Mouse (Mus musculus) megakaryocyte-erythroid progenitor cell, adult 5-6 weeks (primary cell): ENCODE data around the gene Slc33a1. TPM values are rescaled to one million over a fixed set of nuclear protein-coding genes. Genes with fewer than 3 reads are reported as not detected.

ENCODE experiments used
- ATAC-seq: replicated peaks from 2 replicates; pipeline ENCODE4 v1.8.0; 2016; ENCODE audit warnings: mild to moderate bottlenecking, inconsistent platforms; ENCODE audit not compliant: severe bottlenecking, poor library complexity, low FRiP score, low TSS enrichment
- total RNA-seq, 2 experiments: library from RNA; stranded (forward) in 1 of 2; stranded (reverse) in 1 of 2; fragments of 200-1000, 215-1000 nt in 1 of 2; fragments of >200 nt in 1 of 2; fragmentation: Nextera tagmentation in 1 of 2; gene quantifications; 2 replicates each; pipeline ENCODE4 v1.2.3; 2014 to 2017

Gene Slc33a1
- total RNA-seq, 2 experiments from 2014 or later: 11.7 to 15.3 TPM

DNA sequence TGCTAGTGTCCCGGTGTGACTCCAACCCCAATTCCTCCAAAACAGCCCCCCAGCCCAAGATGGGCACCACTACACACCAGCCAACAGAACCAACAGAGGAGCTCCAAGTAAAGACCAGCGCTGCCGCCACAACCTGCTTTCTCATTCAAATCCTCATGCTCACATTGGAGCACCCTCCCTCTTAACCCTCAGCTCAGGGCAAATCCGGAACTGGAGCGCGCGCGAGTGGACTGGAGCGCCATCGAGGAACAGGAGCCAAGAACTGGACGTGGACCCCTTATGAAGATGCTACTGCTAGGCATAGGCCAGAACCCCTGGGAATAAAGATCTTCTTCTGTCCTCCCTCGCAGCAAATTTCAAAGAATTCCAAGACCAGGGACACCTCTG is 65.3 kb downstream of the Slc33a1 start, which contains the start of gene Plch1:
TSS of gene Plch1 (minus strand) at position 164 of the 387 bp plus-strand sequence.
- peak; percentile 87 for ATAC-seq

DNA sequence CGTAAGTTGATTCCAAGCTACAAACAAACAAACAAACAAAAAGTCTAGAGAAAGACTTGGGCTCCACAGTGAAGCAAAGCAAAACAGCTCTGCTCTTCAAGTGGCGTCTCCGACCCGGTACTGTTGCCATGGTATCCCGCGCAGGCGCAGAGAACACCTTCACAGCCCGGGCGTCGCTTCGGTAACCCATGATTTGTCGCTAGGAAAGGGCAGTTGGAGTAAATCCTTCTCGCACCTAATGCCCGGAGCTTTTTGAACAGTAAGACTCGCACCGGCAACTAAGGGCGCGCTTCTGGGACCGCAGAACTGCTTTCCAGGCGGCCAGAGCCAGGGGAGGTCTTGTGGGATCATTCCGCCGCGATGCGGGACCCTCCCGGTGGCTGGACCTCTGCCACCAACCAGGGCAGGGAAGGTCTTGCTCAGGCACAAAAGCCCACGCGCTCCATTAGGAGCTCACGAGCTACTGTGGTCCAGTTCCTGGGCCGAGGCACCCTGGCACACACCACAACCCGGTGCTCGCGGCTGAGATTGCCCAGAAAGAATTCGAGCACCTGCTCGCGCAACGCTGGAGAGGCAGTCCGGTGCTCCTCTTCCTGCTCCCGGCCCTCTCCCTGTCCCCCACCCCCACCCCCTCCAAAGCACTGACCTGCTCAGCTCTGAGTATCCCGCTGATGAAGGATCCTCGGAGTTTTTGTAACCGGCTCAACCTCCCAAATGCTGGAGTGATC is 65.8 kb downstream of the Slc33a1 start:
- peak; percentile 75 for ATAC-seq

DNA sequence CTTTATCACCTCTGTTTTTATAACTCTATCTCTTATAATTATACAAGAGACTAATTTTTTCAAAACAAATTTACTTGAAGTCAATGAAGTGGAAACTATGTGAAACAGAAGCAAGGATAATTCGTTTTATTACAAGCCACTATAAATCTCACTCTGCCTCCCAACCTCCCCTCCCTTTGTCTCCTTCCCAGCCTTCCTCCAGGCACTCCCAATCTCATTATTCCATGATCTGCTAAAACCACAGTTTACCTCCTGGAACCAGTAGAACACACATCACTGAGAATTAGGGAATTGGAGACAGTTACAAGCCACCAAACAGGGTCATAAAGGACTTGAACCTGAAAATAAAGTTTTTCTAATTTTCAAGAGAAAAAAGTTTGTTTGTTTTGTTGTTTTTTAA is 67.4 kb downstream of the Slc33a1 start:
- ATAC-seq: no peak

DNA sequence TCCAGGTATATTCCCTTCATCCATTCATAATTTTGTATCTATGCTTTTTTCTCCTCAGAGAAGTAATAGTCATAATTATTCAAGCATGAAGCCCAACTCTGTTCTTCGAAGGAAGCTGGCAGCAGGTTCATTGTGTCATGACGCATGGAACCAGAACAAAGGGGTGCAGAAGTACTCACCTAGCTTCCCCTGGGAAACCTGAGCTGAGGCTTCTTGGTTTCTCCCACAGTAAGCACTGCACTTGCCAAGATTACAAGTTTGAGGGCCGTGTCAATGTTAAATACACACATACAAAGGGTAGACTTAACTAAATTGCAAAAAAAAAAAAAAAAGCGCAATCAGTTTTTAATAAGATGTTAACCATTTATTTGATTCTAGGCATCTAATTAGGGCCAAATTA is 68.3 kb downstream of the Slc33a1 start:
- ATAC-seq: no peak

DNA sequence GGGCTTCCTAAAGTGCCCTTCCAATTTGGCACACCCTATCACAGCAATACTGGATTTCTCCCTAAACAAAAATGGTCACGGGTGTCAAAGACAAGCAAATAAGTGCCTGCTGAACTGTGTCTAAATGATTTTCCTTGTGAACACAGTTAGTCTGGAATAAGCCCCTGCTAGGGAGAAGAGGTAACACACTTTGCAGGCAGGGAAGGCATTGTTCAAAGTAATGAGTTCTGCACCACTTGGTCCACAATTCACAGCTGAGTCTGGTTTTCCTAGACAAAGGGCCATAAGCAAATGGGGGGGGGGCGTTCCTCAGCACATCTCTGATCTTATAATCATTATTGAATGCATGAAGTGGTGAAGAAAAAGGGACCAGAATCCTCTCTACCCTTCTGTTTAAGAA is 68.8 kb downstream of the Slc33a1 start:
- ATAC-seq: no peak

DNA sequence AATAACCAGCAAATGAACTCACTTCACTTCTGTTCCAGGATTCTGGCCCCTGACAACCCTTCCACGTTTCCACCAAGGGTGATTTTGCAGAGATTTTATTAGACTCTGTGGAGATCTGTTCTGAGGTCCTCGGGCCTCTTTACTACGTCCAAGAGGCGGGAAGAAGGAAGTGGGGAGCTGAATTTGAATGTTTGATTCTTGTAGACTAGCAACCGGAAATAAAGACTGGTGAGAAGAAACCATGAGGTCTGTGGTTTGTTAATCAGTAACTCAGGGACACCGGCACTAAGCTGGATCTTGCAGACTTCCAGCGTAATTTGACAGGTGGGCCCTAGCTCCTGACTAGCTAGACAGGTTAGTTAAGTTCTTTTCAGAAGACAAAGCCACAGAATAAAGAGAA is 70.9 kb downstream of the Slc33a1 start:
- ATAC-seq: no peak

DNA sequence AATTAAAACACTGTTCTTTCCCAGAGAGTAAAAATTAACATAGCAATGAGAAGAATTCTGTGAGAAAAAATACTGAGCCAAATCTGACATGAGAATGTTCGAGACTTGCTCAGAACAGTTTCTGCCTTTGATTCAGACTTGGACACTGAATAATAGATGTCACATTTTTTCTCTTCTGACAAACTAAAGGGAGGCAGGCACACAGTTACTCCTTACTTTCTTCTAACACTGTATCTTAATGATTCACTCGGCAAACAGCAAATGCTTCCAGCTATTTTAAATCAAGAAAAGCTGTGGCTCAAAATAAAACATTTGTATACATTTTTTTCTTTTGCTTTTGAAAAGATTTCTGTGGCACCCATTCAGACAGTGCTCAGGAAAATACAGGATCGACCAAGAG is 72.4 kb downstream of the Slc33a1 start:
- no peak for ATAC-seq

Other genes starting within 250 kb of the Slc33a1 start
- gene Plch1, start 65.3 kb downstream of the Slc33a1 start, total RNA-seq (2014; fragmentation: Nextera tagmentation): not detected in 2 replicates
- not detected in 2 replicates for gene Plch1, start 65.3 kb downstream of the Slc33a1 start, total RNA-seq (2017)
- gene E130311K13Rik, start 35.3 kb downstream of the Slc33a1 start, total RNA-seq (2014; fragmentation: Nextera tagmentation): 6.0 and 8.7 TPM in 2 replicates
- gene E130311K13Rik, start 35.3 kb downstream of the Slc33a1 start, total RNA-seq (2017): 9.7 and 16.2 TPM in 2 replicates
- 34.7 and 37.5 TPM in 2 replicates for gene Gmps, start 11.3 kb upstream of the Slc33a1 start, total RNA-seq (2014; fragmentation: Nextera tagmentation)
- 57.3 and 60.8 TPM in 2 replicates for gene Gmps, start 11.3 kb upstream of the Slc33a1 start, total RNA-seq (2017)
- gene Vmn2r1, start 116.8 kb upstream of the Slc33a1 start, total RNA-seq (2014; fragmentation: Nextera tagmentation): not detected in 2 replicates
- gene Vmn2r1, start 116.8 kb upstream of the Slc33a1 start, total RNA-seq (2017): 0.04 TPM in 1 of 2 replicates, not detected in the other
- not detected in 2 replicates for gene Vmn2r2, start 177.2 kb upstream of the Slc33a1 start, total RNA-seq (2014; fragmentation: Nextera tagmentation)
- gene Vmn2r2, start 177.2 kb upstream of the Slc33a1 start, total RNA-seq (2017): not detected in 2 replicates